Mouse (Mus musculus): ENCODE results near the gene Slit3. TPM values are rescaled to one million over a fixed set of nuclear protein-coding genes. Genes with fewer than 3 reads are reported as not detected.
A peak's percentile ranks its signal among the peaks of the same experiment; 100 is the strongest.

Gene Slit3
- total and polyA plus RNA-seq, 2 experiments from 2014 or later, result 5.6 to 15.0 TPM

- H3K4me3 ChIP-seq (ENCODE audit: low read depth, low read length), result no peak overlapping the region
- H3K9me3 ChIP-seq (ENCODE audit: low read length), result no peaks in the 10 kb centered on the region
- no peaks in the 10 kb centered on the region for H3K36me3 ChIP-seq (ENCODE audit: insufficient read depth)
- WGBS, result 88% methylated on average over 14 of the region's 14 CpGs
- peaks cover 9% of the 10 kb centered on the region for H3K4me1 ChIP-seq (ENCODE audit: insufficient read depth)
- H3K27me3 ChIP-seq (ENCODE audit: insufficient read depth, low read length), result 0 out of 2 replicates have a peak, but pooled peaks cover 3% of the 10 kb centered on the region
- H3K9ac ChIP-seq, result no peak overlapping the region
- ATAC-seq (no peak), DNase-seq (no peak)
- H3K27ac ChIP-seq (ENCODE audit: low read depth, low read length), result no peak overlapping the region
- no peak overlapping the region for H3K4me2 ChIP-seq (ENCODE audit: low read depth)
- TF ChIP-seq CTCF (IDR thresholded peaks at IDR 0.05; ENCODE audit: low read depth), result no peak
Measured at GRCm38 (mm10) chr11:35288761-35289278, 167.8 kb downstream of the Slit3 start.

- H3K9me3 ChIP-seq (ENCODE audit: low read length), result no peaks in the 10 kb centered on the region
- no peaks in the 10 kb centered on the region for H3K36me3 ChIP-seq (ENCODE audit: insufficient read depth)
- 76% methylated on average over 8 of the region's 8 CpGs for WGBS
- TF ChIP-seq CTCF (IDR thresholded peaks at IDR 0.05; ENCODE audit: low read depth), result no peak
- H3K27me3 ChIP-seq (ENCODE audit: insufficient read depth, low read length), result 0 out of 2 replicates have a peak, but pooled peaks cover 3% of the 10 kb centered on the region
- no peak overlapping the region for H3K4me2 ChIP-seq (ENCODE audit: low read depth)
- ATAC-seq, result no peak
- no peak overlapping the region for H3K27ac ChIP-seq (ENCODE audit: low read depth, low read length)
- H3K9ac ChIP-seq, result no peak overlapping the region
- no peak overlapping the region for H3K4me3 ChIP-seq (ENCODE audit: low read depth, low read length)
- DNase-seq, result no peak
- H3K4me1 ChIP-seq (ENCODE audit: insufficient read depth), result peaks cover 9% of the 10 kb centered on the region; the same call in 1 of the 2 replicates
Measured at GRCm38 (mm10) chr11:35292228-35292747, 171.3 kb downstream of the Slit3 start.

DNA sequence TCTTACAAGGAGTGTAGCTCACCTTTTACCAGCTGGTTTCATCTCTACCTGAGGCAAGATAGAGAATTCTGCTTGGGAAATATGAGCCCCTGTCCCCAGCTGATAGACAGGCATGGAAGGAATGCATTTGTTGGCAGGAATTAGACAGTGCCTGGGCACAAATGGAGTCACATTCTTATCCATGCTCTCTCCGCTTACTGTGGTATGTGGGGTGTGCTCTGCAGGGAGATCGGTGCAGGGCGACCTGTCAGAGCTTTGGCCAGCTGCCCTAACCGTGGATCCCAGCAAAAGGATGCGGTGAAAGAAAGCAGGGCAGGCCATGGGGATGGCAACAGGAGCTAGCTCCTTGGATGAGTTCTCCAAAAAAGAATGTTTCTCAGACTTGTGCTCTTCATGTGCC lies 172.2 kb downstream of the Slit3 start:
- TF ChIP-seq CTCF (IDR thresholded peaks at IDR 0.05; ENCODE audit: low read depth), result no peak
- no peak overlapping the region for H3K4me3 ChIP-seq (ENCODE audit: low read depth, low read length)
- H3K4me2 ChIP-seq (ENCODE audit: low read depth), result no peak overlapping the region
- 82% methylated on average over 5 of the region's 5 CpGs for WGBS
- H3K27ac ChIP-seq (ENCODE audit: low read depth, low read length), result no peak overlapping the region
- H3K36me3 ChIP-seq (ENCODE audit: insufficient read depth), result no peaks in the 10 kb centered on the region
- no peaks in the 10 kb centered on the region for H3K9me3 ChIP-seq (ENCODE audit: low read length)
- no peak for DNase-seq
- no peak for ATAC-seq
- 0 out of 2 replicates have a peak, but pooled peaks cover 3% of the 10 kb centered on the region for H3K27me3 ChIP-seq (ENCODE audit: insufficient read depth, low read length)
- no peak overlapping the region for H3K9ac ChIP-seq
- 0 out of 2 replicates have a peak, but pooled peaks cover 8% of the 10 kb centered on the region for H3K4me1 ChIP-seq (ENCODE audit: insufficient read depth)

GRCm38 (mm10) chr11:35294670-35295069 lies 173.6 kb downstream of the Slit3 start:
- no peak overlapping the region for H3K27ac ChIP-seq (ENCODE audit: low read depth, low read length)
- 18% methylated on average over 7 of the region's 7 CpGs for WGBS
- no peak overlapping the region for H3K4me2 ChIP-seq (ENCODE audit: low read depth)
- no peak for TF ChIP-seq CTCF (IDR thresholded peaks at IDR 0.05; ENCODE audit: low read depth)
- H3K4me1 ChIP-seq (ENCODE audit: insufficient read depth), result 0 out of 2 replicates have a peak, but pooled peaks cover 8% of the 10 kb centered on the region
- H3K36me3 ChIP-seq (ENCODE audit: insufficient read depth), result no peaks in the 10 kb centered on the region
- DNase-seq (no peak), ATAC-seq (no peak)
- no peak overlapping the region for H3K9ac ChIP-seq
- H3K4me3 ChIP-seq (ENCODE audit: low read depth, low read length), result no peak overlapping the region
- H3K9me3 ChIP-seq (ENCODE audit: low read length), result no peaks in the 10 kb centered on the region
- 0 out of 2 replicates have a peak, but pooled peaks cover 3% of the 10 kb centered on the region for H3K27me3 ChIP-seq (ENCODE audit: insufficient read depth, low read length)

DNA sequence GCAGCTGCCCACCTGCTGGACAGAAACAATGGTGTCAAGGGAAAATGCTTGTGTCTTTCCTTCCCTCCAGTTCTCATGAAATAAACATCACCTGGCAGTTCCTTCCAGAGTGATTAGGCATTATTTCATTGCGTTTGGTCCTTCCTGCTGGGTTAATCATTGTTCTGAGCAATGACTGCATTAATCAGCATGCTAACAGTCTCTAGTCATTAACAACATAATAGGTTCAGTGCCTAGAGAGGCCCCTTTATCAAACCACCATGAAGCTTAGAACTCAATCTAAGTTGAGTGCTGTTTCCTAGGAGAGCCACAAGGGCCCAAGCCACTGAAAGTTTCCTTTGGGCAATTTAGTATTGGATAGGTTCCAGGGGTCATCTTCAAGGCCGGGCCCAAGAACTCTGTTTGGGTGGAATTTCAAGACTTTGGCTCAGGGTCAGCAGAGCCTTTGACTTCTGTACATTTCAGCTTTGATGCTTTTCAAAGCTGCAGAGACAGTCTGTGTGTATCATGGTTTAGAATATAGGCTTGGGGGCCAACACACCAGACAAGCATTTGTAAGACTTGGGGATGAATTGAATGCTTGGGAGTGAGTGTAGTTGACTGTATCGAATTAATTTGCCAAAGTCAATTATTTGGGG lies 174.3 kb downstream of the Slit3 start:
- 19% methylated on average over 3 of the region's 3 CpGs for WGBS
- no peak for DNase-seq
- Histone ChIP-seq H3K9me3 (ENCODE audit: low read length) (no peaks in the 10 kb centered on the region), H3K27ac (ENCODE audit: low read depth, low read length) (no peak overlapping the region), H3K9ac (no peak overlapping the region), H3K4me2 (ENCODE audit: low read depth) (no peak overlapping the region), H3K4me1 (ENCODE audit: insufficient read depth) (0 out of 2 replicates have a peak, but pooled peaks cover 8% of the 10 kb centered on the region), H3K36me3 (ENCODE audit: insufficient read depth) (no peaks in the 10 kb centered on the region), H3K27me3 (ENCODE audit: insufficient read depth, low read length) (0 out of 2 replicates have a peak, but pooled peaks cover 3% of the 10 kb centered on the region), H3K4me3 (ENCODE audit: low read depth, low read length) (no peak overlapping the region)
- peak; percentile 48 for ATAC-seq
- no peak for TF ChIP-seq CTCF (IDR thresholded peaks at IDR 0.05; ENCODE audit: low read depth)

- no peak overlapping the region for H3K27ac ChIP-seq (ENCODE audit: low read depth, low read length)
- no peaks in the 10 kb centered on the region for H3K27me3 ChIP-seq (ENCODE audit: insufficient read depth, low read length)
- TF ChIP-seq CTCF (IDR thresholded peaks at IDR 0.05; ENCODE audit: low read depth), result no peak
- H3K4me1 ChIP-seq (ENCODE audit: insufficient read depth), result 0 out of 2 replicates have a peak, but pooled peaks cover 8% of the 10 kb centered on the region
- ATAC-seq (no peak), DNase-seq (no peak)
- H3K9me3 ChIP-seq (ENCODE audit: low read length), result no peaks in the 10 kb centered on the region
- no peaks in the 10 kb centered on the region for H3K36me3 ChIP-seq (ENCODE audit: insufficient read depth)
- H3K9ac ChIP-seq, result no peak overlapping the region
- 91% methylated on average over 5 of the region's 5 CpGs for WGBS
- H3K4me3 ChIP-seq (ENCODE audit: low read depth, low read length), result no peak overlapping the region
- no peak overlapping the region for H3K4me2 ChIP-seq (ENCODE audit: low read depth)
Measured at GRCm38 (mm10) chr11:35296803-35297202, 175.8 kb downstream of the Slit3 start.

DNA sequence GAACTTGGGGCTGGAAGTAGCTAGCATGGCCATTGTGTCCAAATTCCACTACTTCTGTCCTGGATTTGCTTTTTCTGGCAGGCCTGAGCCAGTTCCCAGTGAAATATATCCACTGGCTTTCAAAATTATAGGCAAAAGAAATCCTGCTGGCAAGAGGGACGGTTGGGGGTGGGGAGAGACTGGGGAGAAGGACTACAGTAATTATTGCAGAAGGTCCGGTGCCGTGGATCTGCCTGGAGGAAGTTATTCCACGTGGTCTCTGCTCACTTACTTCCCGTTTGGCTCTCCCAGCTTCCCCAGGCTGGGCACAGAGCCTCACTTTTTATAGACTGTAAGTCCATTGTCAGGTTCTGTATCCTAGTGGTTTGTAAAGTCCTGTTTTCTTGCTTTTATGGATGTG lies 176.3 kb downstream of the Slit3 start:
- DNase-seq (no peak), ATAC-seq (no peak)
- Histone ChIP-seq H3K4me1 (ENCODE audit: insufficient read depth) (0 out of 2 replicates have a peak, but pooled peaks cover 8% of the 10 kb centered on the region), H3K27ac (ENCODE audit: low read depth, low read length) (no peak overlapping the region), H3K27me3 (ENCODE audit: insufficient read depth, low read length) (no peaks in the 10 kb centered on the region), H3K9ac (no peak overlapping the region), H3K4me2 (ENCODE audit: low read depth) (no peak overlapping the region), H3K4me3 (ENCODE audit: low read depth, low read length) (no peak overlapping the region), H3K9me3 (ENCODE audit: low read length) (no peaks in the 10 kb centered on the region), H3K36me3 (ENCODE audit: insufficient read depth) (no peaks in the 10 kb centered on the region)
- WGBS, result 63% methylated on average over 5 of the region's 5 CpGs
- TF ChIP-seq CTCF (IDR thresholded peaks at IDR 0.05; ENCODE audit: low read depth), result no peak

Measured in forebrain, postnatal 0 days (tissue).